Mouse (Mus musculus) cerebellum, adult 2 months (tissue): ENCODE results near the gene Rmi2.

Experiments used
- CTCF ChIP-seq: fragments of 200-500 bp; IDR thresholded peaks from 2 replicates; pipeline ENCODE4 v1.5.1; 2011; ENCODE audit warnings: low read depth, mild to moderate bottlenecking, control low read depth, low read length, moderate library complexity, borderline replicate concordance; ENCODE audit not compliant: insufficient read depth
- POLR2A ChIP-seq: fragments of 200-500 bp; IDR thresholded peaks from 2 replicates; pipeline ENCODE4 v1.6.1; 2011; ENCODE audit warnings: low read length, control low read depth, borderline replicate concordance; ENCODE audit not compliant: insufficient read depth

GRCm38 (mm10) chr16:10845952-10846351 is 11.1 kb downstream of the Rmi2 start:
- no peak for TF ChIP-seq CTCF
- no peak for TF ChIP-seq POLR2A
